ENCODE assay signal across 9 mouse cellular contexts in genomic region chr8:61848581-61849162, GRCm38 (mm10). TPM values are rescaled to one million over a fixed set of nuclear protein-coding genes. Genes with fewer than 3 reads are reported as not detected.
DNase-seq lines count a peak whose midpoint lies in the region; ATAC-seq lines count a peak whose summit lies in the region.
"Had no signal": no experiment of that assay in that cellular context is flagged by ENCODE, and none has a peak within 500 bp of the region (broad histone marks: within the 10 kb centered on the region; RNA-seq: fewer than 3 reads in every experiment).

No protein-coding gene starts in this region.

- H3K9ac ChIP-seq in heart, embryonic 15.5 days: no peak overlapping the region
- no peak overlapping the region for H3K9ac ChIP-seq in embryonic facial prominence, embryonic 12.5 days
- H3K9ac ChIP-seq in midbrain, embryonic 14.5 days (replicated peaks; ENCODE audit: low read length): no peak overlapping the region
- no peak overlapping the region for H3K9ac ChIP-seq in liver, embryonic 12.5 days
- H3K9ac ChIP-seq in intestine, embryonic 15.5 days: no peak overlapping the region
- H3K9ac ChIP-seq: neural tube, embryonic 13.5 days had no signal

- WGBS in heart, embryonic 15.5 days: 39% methylated on average over 7 of the region's 7 CpGs
- 18% methylated on average over 7 of the region's 7 CpGs for WGBS in embryonic facial prominence, embryonic 12.5 days
- WGBS in midbrain, embryonic 14.5 days: 10% methylated on average over 7 of the region's 7 CpGs
- WGBS in liver, embryonic 12.5 days (ENCODE audit: insufficient replicate concordance): 55% methylated on average over 7 of the region's 7 CpGs
- 56% methylated on average over 7 of the region's 7 CpGs for WGBS in intestine, embryonic 15.5 days

- H3K4me2 ChIP-seq in heart, embryonic 15.5 days: no peak overlapping the region
- H3K4me2 ChIP-seq in embryonic facial prominence, embryonic 12.5 days (replicated peaks): no peak overlapping the region
- no peak overlapping the region for H3K4me2 ChIP-seq in midbrain, embryonic 14.5 days (ENCODE audit: low read length)
- no peak overlapping the region for H3K4me2 ChIP-seq in liver, embryonic 12.5 days
- H3K4me2 ChIP-seq in intestine, embryonic 15.5 days (replicated peaks): no peak overlapping the region
- H3K4me2 ChIP-seq: neural tube, embryonic 13.5 days had no signal

- no peaks in the 10 kb centered on the region for H3K9me3 ChIP-seq in heart, embryonic 15.5 days (replicated peaks)
- no peaks in the 10 kb centered on the region for H3K9me3 ChIP-seq in embryonic facial prominence, embryonic 12.5 days
- no peaks in the 10 kb centered on the region for H3K9me3 ChIP-seq in midbrain, embryonic 14.5 days (ENCODE audit: control insufficient read depth, low read length)
- H3K9me3 ChIP-seq in liver, embryonic 12.5 days (replicated peaks): no peaks in the 10 kb centered on the region
- no peaks in the 10 kb centered on the region for H3K9me3 ChIP-seq in intestine, embryonic 15.5 days
- H3K9me3 ChIP-seq: neural tube, embryonic 13.5 days had no signal

- no peak for DNase-seq in heart, postnatal 25 days (ENCODE audit: low spot score)
- DNase-seq in embryo, embryonic 10.5 days (ENCODE audit: low spot score): peak; percentile 77
- peak; percentile 72 for DNase-seq in midbrain, embryonic 14.5 days
- DNase-seq: adrenal gland, postnatal 36 days had no signal

- intact Hi-C loops in heart, postnatal 25 days (cut with DNase I): no loop called here

- 0 out of 2 replicates have a peak, but pooled peaks cover 3% of the 10 kb centered on the region for H3K36me3 ChIP-seq in heart, embryonic 15.5 days
- no peaks in the 10 kb centered on the region for H3K36me3 ChIP-seq in embryonic facial prominence, embryonic 12.5 days
- no peaks in the 10 kb centered on the region for H3K36me3 ChIP-seq in midbrain, embryonic 14.5 days (ENCODE audit: control insufficient read depth, insufficient read depth, low read length)
- no peaks in the 10 kb centered on the region for H3K36me3 ChIP-seq in liver, embryonic 12.5 days
- no peaks in the 10 kb centered on the region for H3K36me3 ChIP-seq in intestine, embryonic 15.5 days
- H3K36me3 ChIP-seq: neural tube, embryonic 13.5 days had no signal

- ATAC-seq in heart, embryonic 15.5 days (replicated peaks; ENCODE audit: insufficient number of reproducible peaks, insufficient read depth, low FRiP score, low read depth): no peak
- no peak for ATAC-seq in embryonic facial prominence, embryonic 12.5 days (ENCODE audit: insufficient number of reproducible peaks, insufficient read depth, low FRiP score, low TSS enrichment)
- ATAC-seq in midbrain, embryonic 14.5 days (ENCODE audit: low FRiP score, low TSS enrichment): no peak
- ATAC-seq in liver, embryonic 12.5 days: no peak
- no peak for ATAC-seq in intestine, embryonic 15.5 days

- no peaks in the 10 kb centered on the region for H3K27me3 ChIP-seq in heart, embryonic 15.5 days
- no peaks in the 10 kb centered on the region for H3K27me3 ChIP-seq in embryonic facial prominence, embryonic 12.5 days
- H3K27me3 ChIP-seq in midbrain, embryonic 14.5 days (ENCODE audit: control insufficient read depth, insufficient read depth, low read length): no peaks in the 10 kb centered on the region
- H3K27me3 ChIP-seq in liver, embryonic 12.5 days (replicated peaks): no peaks in the 10 kb centered on the region
- no peaks in the 10 kb centered on the region for H3K27me3 ChIP-seq in intestine, embryonic 15.5 days (replicated peaks)
- H3K27me3 ChIP-seq: neural tube, embryonic 13.5 days had no signal

- peaks cover 39% of the 10 kb centered on the region for H3K4me1 ChIP-seq in heart, embryonic 15.5 days (replicated peaks)
- H3K4me1 ChIP-seq in embryonic facial prominence, embryonic 12.5 days: peaks cover 26% of the 10 kb centered on the region
- H3K4me1 ChIP-seq in midbrain, embryonic 14.5 days (ENCODE audit: control insufficient read depth, insufficient read depth, low read length): no peaks in the 10 kb centered on the region
- no peaks in the 10 kb centered on the region for H3K4me1 ChIP-seq in liver, embryonic 12.5 days
- 0 out of 2 replicates have a peak, but pooled peaks cover 2% of the 10 kb centered on the region for H3K4me1 ChIP-seq in intestine, embryonic 15.5 days (replicated peaks)

- H3K4me3 ChIP-seq in heart, embryonic 15.5 days: no peak overlapping the region
- no peak overlapping the region for H3K4me3 ChIP-seq in embryonic facial prominence, embryonic 12.5 days
- H3K4me3 ChIP-seq in midbrain, embryonic 14.5 days (replicated peaks; ENCODE audit: low read depth, low read length): no peak overlapping the region
- no peak overlapping the region for H3K4me3 ChIP-seq in liver, embryonic 12.5 days
- no peak overlapping the region for H3K4me3 ChIP-seq in intestine, embryonic 15.5 days (replicated peaks)
- H3K4me3 ChIP-seq: neural tube, embryonic 13.5 days had no signal

- H3K27ac ChIP-seq in heart, embryonic 15.5 days: peak overlapping the region; percentile 12
- H3K27ac ChIP-seq in embryonic facial prominence, embryonic 12.5 days: 0 out of 2 replicates have a peak overlapping the region, but pooled peaks have one; percentile 50
- H3K27ac ChIP-seq in midbrain, embryonic 14.5 days (replicated peaks; ENCODE audit: low read depth, low read length): no peak overlapping the region
- no peak overlapping the region for H3K27ac ChIP-seq in liver, embryonic 12.5 days
- no peak overlapping the region for H3K27ac ChIP-seq in intestine, embryonic 15.5 days
- H3K27ac ChIP-seq: neural tube, embryonic 13.5 days had no signal

RNA-seq across cellular contexts. Expression of gene Palld, which starts 53.8 kb away (rescaled TPM):
- 173 and 181 TPM in 2 replicates for polyA plus RNA-seq in heart, embryonic 15.5 days (2015; fragmentation: Nextera tagmentation; extraction: Ambion mirVana)
- total RNA-seq in heart, postnatal 25 days (2021): 100 to 1,000 TPM; 228 to 233 TPM
- polyA plus RNA-seq in embryonic facial prominence, embryonic 12.5 days (2016; fragmentation: Nextera tagmentation; extraction: Ambion mirVana): 133 and 138 TPM in 2 replicates
- 13.6 and 19.4 TPM in 2 replicates for polyA plus RNA-seq in midbrain, embryonic 14.5 days (2014; fragmentation: Nextera tagmentation; extraction: Ambion mirVana)
- 7.8 and 8.4 TPM in 2 replicates for polyA plus RNA-seq in liver, embryonic 12.5 days (2016; fragmentation: Nextera tagmentation; extraction: Ambion mirVana)
- 76.0 and 81.9 TPM in 2 replicates for polyA plus RNA-seq in intestine, embryonic 15.5 days (2015; fragmentation: Nextera tagmentation; extraction: Ambion mirVana)

Comparison
In these comparisons a context has a peak if more than half of its experiments do, and no peak if none do; other contexts are left out.
1. H3K27ac ChIP-seq: peak in heart, embryonic 15.5 days (single experiment) and embryonic facial prominence, embryonic 12.5 days (single experiment); none in midbrain, embryonic 14.5 days (single experiment), liver, embryonic 12.5 days (single experiment) and intestine, embryonic 15.5 days (single experiment).